Mouse (Mus musculus) MEL (cell line): ENCODE data around the gene Degs1. TPM values are rescaled to one million over a fixed set of nuclear protein-coding genes. Genes with fewer than 3 reads are reported as not detected.

Experiments used
- DNase-seq: peaks from one replicate; pipeline ENCODE4 v3.0.0; 2011; ENCODE audit warnings: low read depth, low spot score
- H3K27ac ChIP-seq: 2 replicates; pipeline ENCODE4 v1.5.1; 2012; ENCODE audit warnings: low read depth, mild to moderate bottlenecking, control low read depth, low read length, moderate library complexity; ENCODE audit not compliant: control insufficient read depth
- H3K27me3 ChIP-seq, 2 experiments: fragments of 150-350 bp in 1 of 2; sonication (generic) in 1 of 2; 2 replicates each; pipeline ENCODE4 v1.6.1; 2012; ENCODE audit warnings: low read length in 2 of 2, mild to moderate bottlenecking in 2 of 2, improper control_type of control experiment in 1 of 2, moderate library complexity in 1 of 2; ENCODE audit not compliant: insufficient read depth in 2 of 2, control insufficient read depth in 1 of 2
- H3K36me3 ChIP-seq, 2 experiments: 2 replicates each; pipeline ENCODE4 v1.6.1; 2012 to 2014; ENCODE audit warnings: low read length in 2 of 2, improper control_type of control experiment in 1 of 2, inconsistent platforms in 1 of 2, mild to moderate bottlenecking in 1 of 2; ENCODE audit not compliant: insufficient read depth in 2 of 2, control insufficient read depth in 1 of 2
- H3K4me1 ChIP-seq, 2 experiments: fragments of 150-350 bp in 1 of 2; sonication (generic) in 1 of 2; 2 replicates each; pipeline ENCODE4 v1.6.1; 2012; ENCODE audit warnings: low read length in 2 of 2, improper control_type of control experiment in 1 of 2, mild to moderate bottlenecking in 1 of 2; ENCODE audit not compliant: insufficient read depth in 2 of 2, control insufficient read depth in 1 of 2
- H3K4me3 ChIP-seq, 2 experiments: fragments of 150-350 bp in 1 of 2; sonication (generic) in 1 of 2; 2 replicates each; pipeline ENCODE4 v1.5.1; 2012; ENCODE audit warnings: low read depth in 2 of 2, low read length in 2 of 2, mild to moderate bottlenecking in 2 of 2, moderate library complexity in 2 of 2, control low read depth in 1 of 2, improper control_type of control experiment in 1 of 2; ENCODE audit not compliant: control insufficient read depth in 1 of 2, insufficient read depth in 1 of 2
- H3K79me2 ChIP-seq: 2 replicates; pipeline ENCODE4 v1.6.1; 2012; ENCODE audit warnings: mild to moderate bottlenecking, low read length, moderate library complexity; ENCODE audit not compliant: control insufficient read depth, poor library complexity, insufficient read depth
- H3K9ac ChIP-seq: 2 replicates; pipeline ENCODE4 v1.6.1; 2012; ENCODE audit warnings: low read depth, mild to moderate bottlenecking, control low read depth, low read length, moderate library complexity; ENCODE audit not compliant: control insufficient read depth, poor library complexity, severe bottlenecking
- H3K9me3 ChIP-seq: fragments of 150-350 bp; sonication (generic); replicated peaks from 2 replicates; pipeline ENCODE4 v1.6.1; 2012; ENCODE audit warnings: mild to moderate bottlenecking, low read length, improper control_type of control experiment, moderate library complexity; ENCODE audit not compliant: insufficient read depth
- CHD1 ChIP-seq: IDR thresholded peaks from 2 replicates; pipeline ENCODE4 v1.6.1; 2012; ENCODE audit warnings: low read depth, mild to moderate bottlenecking, inconsistent platforms, low read length, improper control_type of control experiment
- CHD2 ChIP-seq: IDR thresholded peaks from 2 replicates; pipeline ENCODE4 v1.6.1; 2011; ENCODE audit warnings: low read length, improper control_type of control experiment
- GABPA ChIP-seq: IDR thresholded peaks from 2 replicates; pipeline ENCODE4 v1.6.1; 2012; ENCODE audit warnings: low read depth, mild to moderate bottlenecking, inconsistent platforms, low read length, improper control_type of control experiment, moderate library complexity
- HCFC1 ChIP-seq: IDR thresholded peaks from 2 replicates; pipeline ENCODE4 v1.6.1; 2012; ENCODE audit warnings: low read depth, mild to moderate bottlenecking, inconsistent platforms, low read length, improper control_type of control experiment, moderate library complexity
- JUND ChIP-seq: IDR thresholded peaks from 2 replicates; pipeline ENCODE4 v1.6.1; 2011; ENCODE audit warnings: low read depth, mild to moderate bottlenecking, improper control_type of control experiment, low read length
- MAX ChIP-seq: IDR thresholded peaks from 2 replicates; pipeline ENCODE4 v1.6.1; 2011; ENCODE audit warnings: low read length, improper control_type of control experiment
- MAZ ChIP-seq: IDR thresholded peaks from 2 replicates; pipeline ENCODE4 v1.6.1; 2012; ENCODE audit warnings: low read depth, mild to moderate bottlenecking, inconsistent platforms, low read length, improper control_type of control experiment
- MEF2A ChIP-seq: IDR thresholded peaks from 2 replicates; pipeline ENCODE4 v1.6.1; 2014; ENCODE audit warnings: low read depth, mild to moderate bottlenecking, inconsistent platforms, low read length, improper control_type of control experiment; ENCODE audit not compliant: poor library complexity, insufficient replicate concordance, severe bottlenecking; ENCODE audit errors: extremely low read depth
- MXI1 ChIP-seq: IDR thresholded peaks from 2 replicates; pipeline ENCODE4 v1.6.1; 2011; ENCODE audit warnings: mild to moderate bottlenecking, low read depth, low read length, improper control_type of control experiment
- NELFE ChIP-seq: IDR thresholded peaks from 2 replicates; pipeline ENCODE4 v1.6.1; 2011; ENCODE audit warnings: low read depth, low read length, improper control_type of control experiment
- NRF1 ChIP-seq: IDR thresholded peaks from 2 replicates; pipeline ENCODE4 v1.6.1; 2014; ENCODE audit warnings: low read depth, mild to moderate bottlenecking, inconsistent platforms, low read length, improper control_type of control experiment, moderate library complexity; ENCODE audit not compliant: poor library complexity, insufficient read depth, severe bottlenecking
- POLR2AphosphoS5 ChIP-seq: IDR thresholded peaks from 2 replicates; pipeline ENCODE4 v1.6.1; 2012; ENCODE audit warnings: low read depth, borderline replicate concordance, mild to moderate bottlenecking, inconsistent platforms, low read length, moderate library complexity, mixed read lengths
- SIN3A ChIP-seq: IDR thresholded peaks from 2 replicates; pipeline ENCODE4 v1.6.1; 2012; ENCODE audit warnings: low read length, improper control_type of control experiment, inconsistent platforms
- SMC3 ChIP-seq: IDR thresholded peaks from 2 replicates; pipeline ENCODE4 v1.6.1; 2011; ENCODE audit warnings: low read depth, low read length, improper control_type of control experiment
- TCF12 ChIP-seq: IDR thresholded peaks from 2 replicates; pipeline ENCODE4 v1.6.1; 2014; ENCODE audit warnings: low read depth, mild to moderate bottlenecking, inconsistent platforms, low read length, improper control_type of control experiment, moderate library complexity
- USF1 ChIP-seq: IDR thresholded peaks from 2 replicates; pipeline ENCODE4 v1.6.1; 2014; ENCODE audit warnings: low read depth, mild to moderate bottlenecking, inconsistent platforms, low read length, improper control_type of control experiment, moderate library complexity
- USF2 ChIP-seq, 2 experiments: IDR thresholded peaks; 2 replicates each; pipeline ENCODE4 v1.6.1; 2011 to 2012; ENCODE audit warnings: improper control_type of control experiment in 2 of 2, low read length in 2 of 2, borderline replicate concordance in 1 of 2, inconsistent platforms in 1 of 2, low read depth in 1 of 2, mild to moderate bottlenecking in 1 of 2; ENCODE audit not compliant: insufficient read depth in 1 of 2
- ZC3H11A ChIP-seq: IDR thresholded peaks from 2 replicates; pipeline ENCODE4 v1.6.1; 2012; ENCODE audit warnings: low read depth, mild to moderate bottlenecking, inconsistent platforms, low read length, improper control_type of control experiment
- ZKSCAN1 ChIP-seq: IDR thresholded peaks from 2 replicates; pipeline ENCODE4 v1.6.1; 2012; ENCODE audit warnings: low read depth, mild to moderate bottlenecking, inconsistent platforms, low read length, improper control_type of control experiment, moderate library complexity
- polyA plus RNA-seq, 2 experiments: library from polyadenylated mRNA; stranded (reverse) in 1 of 2; unstranded in 1 of 2; fragments of >175 nt in 1 of 2; fragments of >200 nt in 1 of 2; gene quantifications; 2 replicates each; pipeline versions ENCODE4 v1.2.1 to v1.2.4; 2012; ENCODE audit warnings: low replicate concordance in 2 of 2, low read depth in 1 of 2; ENCODE audit not compliant: insufficient read length in 2 of 2, insufficient read depth in 1 of 2, missing spikeins in 1 of 2
- total RNA-seq: library from RNA; depleted of rRNA; stranded (reverse); fragments of 300-350 nt; gene quantifications from 2 replicates; pipeline ENCODE4 v1.2.3, GENCODE M21; 2012

Degs1 gene
- total and polyA plus RNA-seq, 3 experiments = 46.3 to 54.3 TPM; not detected in 1

DNA sequence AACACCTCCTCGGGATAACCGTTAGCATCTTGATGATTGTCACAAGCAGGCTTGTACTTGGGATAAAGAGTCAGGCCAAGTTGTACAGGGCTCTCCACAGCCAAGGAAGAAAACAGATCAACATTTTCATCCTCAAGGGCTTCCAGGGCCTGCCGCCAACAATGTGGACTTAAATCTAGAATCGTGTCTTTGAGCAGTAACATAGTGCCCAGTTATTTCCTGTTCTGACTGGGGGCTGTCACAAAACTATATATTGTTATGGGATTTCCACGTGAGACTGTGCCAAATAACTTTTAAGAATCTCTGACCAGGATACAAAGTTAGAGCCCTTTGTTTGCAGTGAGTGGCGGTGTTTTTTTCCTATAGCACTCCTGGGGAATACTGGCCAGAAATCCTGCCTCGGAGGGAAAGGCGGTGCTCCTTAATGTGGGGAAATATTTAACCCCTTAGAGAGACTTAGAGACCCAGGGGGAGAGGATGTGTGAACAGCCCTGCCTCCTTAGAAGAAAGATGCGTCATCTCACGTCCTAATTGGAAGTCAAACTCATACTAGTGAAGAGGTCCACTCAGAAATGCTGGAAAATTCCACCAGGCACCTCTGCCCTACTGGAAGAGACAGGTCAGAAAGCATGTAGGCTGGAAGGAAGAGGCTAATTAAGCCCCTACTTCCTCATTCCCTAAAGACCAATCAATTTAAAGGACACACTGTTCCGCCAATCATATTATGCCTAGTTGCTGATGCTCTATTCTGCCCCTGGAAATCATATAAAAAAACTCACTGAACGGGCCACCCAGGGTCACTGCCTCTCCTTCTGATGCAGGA lies 55.3 kb downstream of the Degs1 start:
- Histone ChIP-seq H3K27ac (no peak overlapping the region), H3K79me2 (no peaks in the 10 kb centered on the region), H3K27me3 (no peaks in the 10 kb centered on the region; a peak in 2 of 4 replicates), H3K36me3 (peaks cover 0 to 6% of the 10 kb centered on the region in 2 experiments; a peak in 2 of 4 replicates), H3K9me3 (no peaks in the 10 kb centered on the region), H3K4me3 (no peak overlapping the region), H3K9ac (no peak overlapping the region), H3K4me1 (peaks cover 0 to 2% of the 10 kb centered on the region in 2 experiments; a peak in 2 of 4 replicates)
- TF ChIP-seq TCF12 = no peak
- no peak for TF ChIP-seq GABPA
- no peak for TF ChIP-seq HCFC1
- TF ChIP-seq JUND = no peak
- no peak for TF ChIP-seq MEF2A
- TF ChIP-seq MXI1 = no peak
- TF ChIP-seq ZC3H11A = no peak
- no peak for TF ChIP-seq MAZ
- no peak for TF ChIP-seq SMC3
- TF ChIP-seq CHD1 = no peak
- TF ChIP-seq NRF1 = no peak
- TF ChIP-seq USF2 (IDR thresholded peaks at IDR 0.05; ENCODE audit: borderline replicate concordance in 1 of 2, insufficient read depth in 1 of 2, low read depth in 1 of 2, low read length in 2 of 2) = no peak
- TF ChIP-seq ZKSCAN1 = no peak
- no peak for TF ChIP-seq MAX
- no peak for TF ChIP-seq CHD2
- no peak for TF ChIP-seq POLR2AphosphoS5
- TF ChIP-seq USF1 = no peak
- no peak for TF ChIP-seq SIN3A
- TF ChIP-seq NELFE = no peak
- no peak for DNase-seq
